Mouse (Mus musculus) CH12.LX (cell line): Measurements from ENCODE around the gene Arhgap28. TPM values are rescaled to one million over a fixed set of nuclear protein-coding genes. Genes with fewer than 3 reads are reported as not detected.

Experiments used
- DNase-seq: peaks from one replicate; pipeline ENCODE4 v3.0.0-alpha.2; 2013; ENCODE audit errors: extremely low read depth
- H3K27ac ChIP-seq: 2 replicates; pipeline ENCODE4 v1.5.1; 2012; ENCODE audit warnings: low read depth, mild to moderate bottlenecking, control low read depth, moderate library complexity; ENCODE audit not compliant: insufficient read depth
- H3K27me3 ChIP-seq: replicated peaks from 2 replicates; pipeline ENCODE3; 2012; ENCODE audit warnings: inconsistent platforms
- H3K36me3 ChIP-seq, 2 experiments: replicated peaks in 1 of 2; 2 replicates each; pipeline versions ENCODE3 to v1.6.1; 2012; ENCODE audit warnings: inconsistent platforms in 1 of 2, low read length in 1 of 2, mild to moderate bottlenecking in 1 of 2, mixed read lengths in 1 of 2, moderate library complexity in 1 of 2; ENCODE audit not compliant: control insufficient read depth in 1 of 2, insufficient read depth in 1 of 2
- H3K4me1 ChIP-seq, 2 experiments: 2 replicates each; pipeline ENCODE4 v1.6.1; 2012; ENCODE audit warnings: inconsistent platforms in 1 of 2, moderate library complexity in 1 of 2; ENCODE audit not compliant: insufficient read depth in 2 of 2, control insufficient read depth in 1 of 2
- H3K4me2 ChIP-seq: 2 replicates; pipeline ENCODE4 v1.6.1; 2012; ENCODE audit warnings: low read depth, mild to moderate bottlenecking, control low read depth; ENCODE audit not compliant: poor library complexity, insufficient read depth, severe bottlenecking
- H3K4me3 ChIP-seq, 3 experiments: fragments of 150-350 bp in 1 of 3; sonication (generic) in 1 of 3; replicated peaks in 1 of 3; 2 replicates each; pipeline versions ENCODE3 to v1.5.1; 2011 to 2012; ENCODE audit warnings: low read depth in 2 of 3, low read length in 2 of 3, mild to moderate bottlenecking in 2 of 3, moderate library complexity in 2 of 3, control low read depth in 1 of 3, improper control_type of control experiment in 1 of 3, inconsistent platforms in 1 of 3, mixed read lengths in 1 of 3; ENCODE audit not compliant: poor library complexity in 1 of 3
- H3K79me2 ChIP-seq: replicated peaks from 2 replicates; pipeline ENCODE4 v1.6.1; 2012; ENCODE audit warnings: mild to moderate bottlenecking, moderate library complexity; ENCODE audit not compliant: control insufficient read depth, poor library complexity, insufficient read depth, severe bottlenecking; ENCODE audit errors: extremely low read depth
- H3K9ac ChIP-seq: 2 replicates; pipeline ENCODE4 v1.6.1; 2012; ENCODE audit warnings: low read depth, mild to moderate bottlenecking, control low read depth, moderate library complexity; ENCODE audit not compliant: insufficient read depth
- H3K9me3 ChIP-seq: replicated peaks from 2 replicates; pipeline ENCODE3; 2012; ENCODE audit warnings: low read length, inconsistent platforms, mixed read lengths
- BHLHE40 ChIP-seq: IDR thresholded peaks from 2 replicates; pipeline ENCODE4 v1.6.1; 2011; ENCODE audit warnings: mild to moderate bottlenecking, low read depth, low read length, improper control_type of control experiment
- CHD1 ChIP-seq: IDR thresholded peaks from 2 replicates; pipeline ENCODE4 v1.6.1; 2012; ENCODE audit warnings: low read depth, low read length, improper control_type of control experiment, inconsistent platforms
- CTCF ChIP-seq, 2 experiments: IDR thresholded peaks in 1 of 2; conservative IDR thresholded peaks in 1 of 2; 2 replicates each; pipeline ENCODE4 v1.5.1; 2011 to 2012; ENCODE audit warnings: low read depth in 2 of 2, low read length in 2 of 2, improper control_type of control experiment in 1 of 2, inconsistent platforms in 1 of 2, mild to moderate bottlenecking in 1 of 2, moderate library complexity in 1 of 2
- ELF1 ChIP-seq: IDR thresholded peaks from 2 replicates; pipeline ENCODE4 v1.6.1; 2014; ENCODE audit warnings: low read depth, mild to moderate bottlenecking, inconsistent platforms, low read length, improper control_type of control experiment
- GABPA ChIP-seq: IDR thresholded peaks from 2 replicates; pipeline ENCODE4 v1.6.1; 2012; ENCODE audit warnings: low read depth, low read length, improper control_type of control experiment, inconsistent platforms; ENCODE audit not compliant: insufficient replicate concordance
- HCFC1 ChIP-seq: IDR thresholded peaks from 2 replicates; pipeline ENCODE4 v1.6.1; 2012; ENCODE audit warnings: low read depth, mild to moderate bottlenecking, inconsistent platforms, low read length, improper control_type of control experiment
- IRF4 ChIP-seq: IDR thresholded peaks from 2 replicates; pipeline ENCODE4 v1.6.1; 2014; ENCODE audit warnings: low read depth, mild to moderate bottlenecking, inconsistent platforms, low read length, improper control_type of control experiment
- JUND ChIP-seq: conservative IDR thresholded peaks from 2 replicates; pipeline ENCODE4 v1.6.1; 2011; ENCODE audit warnings: low read depth, low read length, improper control_type of control experiment
- MAFK ChIP-seq: IDR thresholded peaks from 2 replicates; pipeline ENCODE4 v1.6.1; 2011; ENCODE audit warnings: low read length, improper control_type of control experiment; ENCODE audit not compliant: insufficient replicate concordance
- MAX ChIP-seq: IDR thresholded peaks from 2 replicates; pipeline ENCODE4 v1.6.1; 2011; ENCODE audit warnings: low read length, improper control_type of control experiment
- MEF2A ChIP-seq: IDR thresholded peaks from 2 replicates; pipeline ENCODE4 v1.6.1; 2014; ENCODE audit warnings: low read depth, mild to moderate bottlenecking, inconsistent platforms, low read length, improper control_type of control experiment, borderline replicate concordance
- MYC ChIP-seq: IDR thresholded peaks from 2 replicates; pipeline ENCODE4 v1.6.1; 2011; ENCODE audit warnings: low read depth, mild to moderate bottlenecking, improper control_type of control experiment, low read length
- NELFE ChIP-seq: IDR thresholded peaks from 2 replicates; pipeline ENCODE4 v1.6.1; 2011; ENCODE audit warnings: low read depth, low read length, improper control_type of control experiment
- PAX5 ChIP-seq: IDR thresholded peaks from 2 replicates; pipeline ENCODE4 v1.6.1; 2012; ENCODE audit warnings: low read length, inconsistent platforms, mixed read lengths
- POLR2AphosphoS2 ChIP-seq: IDR thresholded peaks from 2 replicates; pipeline ENCODE4 v1.6.1; 2011; ENCODE audit warnings: low read depth, low read length, improper control_type of control experiment
- RCOR1 ChIP-seq: conservative IDR thresholded peaks from 2 replicates; pipeline ENCODE4 v1.6.1; 2012; ENCODE audit warnings: low read depth, mild to moderate bottlenecking, inconsistent platforms, low read length, improper control_type of control experiment
- SMC3 ChIP-seq: IDR thresholded peaks from 2 replicates; pipeline ENCODE4 v1.6.1; 2011; ENCODE audit warnings: low read depth, low read length, improper control_type of control experiment
- TBP ChIP-seq: conservative IDR thresholded peaks from 2 replicates; pipeline ENCODE4 v1.6.1; 2011; ENCODE audit warnings: low read depth, low read length, improper control_type of control experiment
- TCF12 ChIP-seq: IDR thresholded peaks from 2 replicates; pipeline ENCODE4 v1.6.1; 2014; ENCODE audit warnings: low read depth, mild to moderate bottlenecking, inconsistent platforms, low read length, improper control_type of control experiment
- UBTF ChIP-seq: IDR thresholded peaks from 2 replicates; pipeline ENCODE4 v1.6.1; 2012; ENCODE audit warnings: low read depth, mild to moderate bottlenecking, inconsistent platforms, low read length, improper control_type of control experiment, moderate library complexity
- USF1 ChIP-seq: IDR thresholded peaks from 2 replicates; pipeline ENCODE4 v1.6.1; 2014; ENCODE audit warnings: low read depth, mild to moderate bottlenecking, inconsistent platforms, low read length, improper control_type of control experiment
- ZC3H11A ChIP-seq: IDR thresholded peaks from 2 replicates; pipeline ENCODE4 v1.6.1; 2012; ENCODE audit warnings: low read depth, mild to moderate bottlenecking, inconsistent platforms, low read length, improper control_type of control experiment
- ZKSCAN1 ChIP-seq: IDR thresholded peaks from 2 replicates; pipeline ENCODE4 v1.6.1; 2012; ENCODE audit warnings: low read depth, inconsistent platforms, low read length, improper control_type of control experiment, borderline replicate concordance
- dilution Hi-C: fragments of 300-500 bp; cut with MboI; formaldehyde crosslinking; loops from 2 replicates; pipeline ENCODE4 v1.14.3; 2020; ENCODE audit warnings: low sequenced_read_pairs; ENCODE audit not compliant: extremely low pct_unique_long_range_greater_than_20kb, extremely low pct_ligation_motif_present
- in situ Hi-C: fragments of 300-500 bp; cut with MboI; formaldehyde crosslinking; loops from 3 replicates; pipeline ENCODE4 v1.14.3; 2019; ENCODE audit warnings: low sequenced_read_pairs, low pct_ligation_motif_present, low pct_unique_long_range_greater_than_20kb, mixed read lengths
- polyA plus RNA-seq: library from polyadenylated mRNA; unstranded; fragments of >175 nt; gene quantifications from 2 replicates; pipeline ENCODE4 v1.2.1, GENCODE M21; 2012; ENCODE audit warnings: low read depth; ENCODE audit not compliant: insufficient read length
- total RNA-seq, 2 experiments: library from RNA; depleted of rRNA; stranded (reverse); fragments of 300-350 nt in 1 of 2; fragments of >200 nt in 1 of 2; gene quantifications; 2 replicates each; pipeline ENCODE4 v1.2.3; 2012 to 2014

Gene Arhgap28
- total and polyA plus RNA-seq, 3 experiments = not detected

DNA sequence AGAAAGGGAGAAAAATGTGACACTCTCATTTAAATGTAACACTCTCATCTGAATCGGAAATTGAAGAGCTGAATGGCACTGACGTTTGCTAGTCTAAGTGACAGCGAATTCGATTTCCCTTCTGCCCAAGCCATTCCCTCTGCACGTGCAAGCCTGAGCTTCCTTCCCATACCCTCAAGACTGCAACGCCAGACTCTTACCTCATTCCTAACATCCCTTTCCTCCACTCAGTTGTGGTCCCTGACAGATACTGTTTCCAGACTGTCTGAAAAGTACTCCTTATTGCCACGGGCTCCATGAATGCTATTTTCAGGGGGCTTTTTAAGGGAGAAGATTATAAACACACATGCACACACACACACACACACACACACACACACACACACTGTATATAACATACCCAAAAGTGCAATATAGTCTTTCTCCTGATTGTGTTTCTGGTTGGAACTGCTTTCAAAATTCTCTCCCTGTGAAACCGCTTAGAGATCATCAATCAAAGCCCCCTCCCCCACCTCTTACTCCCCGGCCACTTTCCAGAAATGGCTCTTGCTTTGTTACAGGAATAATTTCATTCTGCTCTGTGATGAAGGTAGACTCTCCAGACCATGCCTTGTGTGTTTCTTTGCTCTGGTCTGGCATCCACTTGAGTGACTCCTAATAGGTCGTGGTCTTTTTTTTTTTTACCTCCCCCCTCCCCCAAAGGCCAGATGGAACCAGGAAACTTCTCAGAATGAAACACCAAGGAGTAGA, 836 bp upstream of the Arhgap28 start:
- no peaks in the 10 kb centered on the region for H3K79me2 ChIP-seq
- H3K4me3 ChIP-seq = no peak overlapping the region
- H3K27me3 ChIP-seq = no peaks in the 10 kb centered on the region
- dilution Hi-C loops = no loop called here
- H3K27ac ChIP-seq = no peak overlapping the region
- H3K4me1 ChIP-seq = no peaks in the 10 kb centered on the region
- in situ Hi-C loops = no loop called here
- no peak overlapping the region for H3K9ac ChIP-seq
- no peaks in the 10 kb centered on the region for H3K36me3 ChIP-seq
- no peak for TF ChIP-seq ZKSCAN1
- no peak for TF ChIP-seq GABPA
- TF ChIP-seq ELF1 = no peak
- no peak for TF ChIP-seq TBP
- H3K4me2 ChIP-seq = no peak overlapping the region
- no peak for DNase-seq
- H3K9me3 ChIP-seq = peaks cover 82% of the 10 kb centered on the region

DNA sequence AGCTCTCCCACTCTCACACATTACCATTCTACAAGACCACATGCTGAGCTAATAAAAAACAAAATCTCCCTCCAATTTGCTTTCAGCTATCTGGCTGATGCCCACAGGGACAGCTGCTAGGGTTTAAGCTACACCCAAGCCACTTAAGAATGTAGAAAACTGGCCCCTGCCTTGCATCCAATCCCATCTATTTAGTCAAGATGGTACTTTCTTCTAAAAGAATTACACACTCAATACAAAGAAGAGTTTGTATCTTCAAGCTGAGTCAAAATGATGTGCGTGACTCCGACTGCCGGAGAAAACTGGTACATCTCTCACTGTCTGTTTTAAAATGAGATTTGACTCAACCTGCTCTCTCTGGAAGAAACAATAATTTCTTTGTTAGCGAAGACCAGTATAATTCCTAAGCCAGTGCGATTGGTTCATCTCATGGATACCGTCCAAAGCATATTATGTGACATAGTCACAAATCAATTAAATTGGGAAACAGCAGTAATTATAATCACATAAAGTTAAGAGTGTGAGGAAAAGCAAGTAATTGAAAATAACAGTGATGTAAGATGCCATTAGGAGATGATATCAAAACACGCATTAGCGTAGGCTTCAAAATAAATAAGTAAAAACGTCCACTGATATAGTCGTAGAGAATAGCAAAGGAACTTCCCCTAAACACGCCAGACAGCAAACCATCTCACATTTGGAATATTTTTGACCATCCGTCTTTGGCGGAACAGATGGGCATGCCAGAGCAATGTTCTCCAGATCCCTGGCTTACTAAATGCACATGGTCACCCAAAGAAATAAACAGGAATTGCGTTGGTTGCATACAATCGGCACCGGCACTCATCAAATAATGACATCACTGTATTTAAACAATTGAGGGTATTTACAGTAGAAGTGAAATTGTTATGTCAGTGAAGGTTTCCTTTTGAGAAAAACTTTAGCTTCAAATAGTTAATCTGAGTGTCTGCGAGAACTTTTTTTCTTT, 1.0 kb downstream of the Arhgap28 start:
- in situ Hi-C loops (no loop called here), dilution Hi-C loops (no loop called here)
- H3K4me3 ChIP-seq = no peak overlapping the region
- H3K27ac ChIP-seq = no peak overlapping the region
- no peaks in the 10 kb centered on the region for H3K4me1 ChIP-seq
- DNase-seq = no peak
- H3K9ac ChIP-seq = no peak overlapping the region
- no peaks in the 10 kb centered on the region for H3K27me3 ChIP-seq
- H3K9me3 ChIP-seq = peaks cover 76% of the 10 kb centered on the region
- no peaks in the 10 kb centered on the region for H3K36me3 ChIP-seq
- TF ChIP-seq USF1 (no peak), IRF4 (no peak), PAX5 (no peak), SMC3 (no peak), BHLHE40 (no peak), JUND (no peak), POLR2AphosphoS2 (no peak), HCFC1 (no peak), ZC3H11A (no peak), RCOR1 (no peak), ZKSCAN1 (no peak), CTCF (conservative IDR thresholded peaks at IDR 0.05 in 1 of 2, IDR thresholded peaks at IDR 0.05 in 1 of 2; ENCODE audit: low read depth in 2 of 2, low read length in 2 of 2) (no peak), NELFE (no peak), MEF2A (no peak), TCF12 (no peak), MYC (no peak), MAFK (no peak), MAX (no peak), CHD1 (no peak), UBTF (no peak)
- H3K4me2 ChIP-seq = no peak overlapping the region
- no peaks in the 10 kb centered on the region for H3K79me2 ChIP-seq
